Mouse (Mus musculus) megakaryocyte-erythroid progenitor cell, adult 5-6 weeks (primary cell): ENCODE data around the gene Wdr82. TPM values are rescaled to one million over a fixed set of nuclear protein-coding genes. Genes with fewer than 3 reads are reported as not detected.

ENCODE experiments used
- ATAC-seq: replicated peaks from 2 replicates; pipeline ENCODE4 v1.8.0; 2016; ENCODE audit warnings: mild to moderate bottlenecking, inconsistent platforms; ENCODE audit not compliant: severe bottlenecking, poor library complexity, low FRiP score, low TSS enrichment
- total RNA-seq, 2 experiments: library from RNA; stranded (forward) in 1 of 2; stranded (reverse) in 1 of 2; fragments of 200-1000, 215-1000 nt in 1 of 2; fragments of >200 nt in 1 of 2; fragmentation: Nextera tagmentation in 1 of 2; gene quantifications; 2 replicates each; pipeline ENCODE4 v1.2.3; 2014 to 2017

The Wdr82 gene
- 65.2 and 70.8 TPM in 2 replicates for total RNA-seq (2014; fragmentation: Nextera tagmentation)
- total RNA-seq (2017) = 88.0 and 89.2 TPM in 2 replicates

DNA sequence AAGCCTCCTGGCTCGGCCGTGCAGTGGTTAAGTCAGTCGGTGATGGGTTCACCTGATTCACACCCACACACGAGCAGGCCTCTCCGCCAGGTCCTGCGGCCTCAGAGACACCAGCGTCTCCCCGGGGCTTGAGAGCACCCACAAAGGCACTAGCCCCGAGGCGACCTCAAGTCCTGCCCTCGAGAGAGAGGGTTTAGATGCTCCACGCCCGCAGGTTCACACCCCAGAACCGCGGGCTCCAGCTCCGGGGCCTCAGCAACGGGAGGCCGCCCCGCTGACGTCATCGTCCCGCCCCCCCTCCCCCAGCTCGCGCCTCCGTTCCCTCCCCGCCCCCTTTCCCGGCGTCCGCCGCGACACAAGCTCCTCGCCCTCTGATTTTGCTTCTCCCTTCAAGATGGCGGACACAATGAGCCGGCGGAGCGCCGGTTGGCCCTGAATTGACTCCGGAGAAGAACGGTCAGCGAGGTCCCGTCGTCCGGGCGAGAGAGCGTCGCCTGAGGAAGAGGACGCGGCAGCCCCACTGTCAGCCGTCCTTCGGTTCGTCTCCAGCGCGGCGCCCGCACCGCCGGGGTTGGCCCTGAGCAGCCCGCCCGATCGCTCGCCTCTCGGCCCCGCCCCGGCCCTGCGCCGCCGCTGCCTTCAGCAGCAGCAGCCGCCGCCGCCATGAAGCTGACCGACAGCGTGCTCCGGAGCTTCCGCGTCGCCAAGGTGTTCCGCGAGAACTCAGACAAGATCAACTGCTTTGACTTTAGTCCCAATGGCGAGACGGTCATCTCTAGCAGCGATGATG lies at the start of gene Wdr82:
Gene Wdr82, plus strand, starts transcription at position 373 of the 790 bp plus-strand sequence.
- peak; percentile 71 for ATAC-seq

DNA sequence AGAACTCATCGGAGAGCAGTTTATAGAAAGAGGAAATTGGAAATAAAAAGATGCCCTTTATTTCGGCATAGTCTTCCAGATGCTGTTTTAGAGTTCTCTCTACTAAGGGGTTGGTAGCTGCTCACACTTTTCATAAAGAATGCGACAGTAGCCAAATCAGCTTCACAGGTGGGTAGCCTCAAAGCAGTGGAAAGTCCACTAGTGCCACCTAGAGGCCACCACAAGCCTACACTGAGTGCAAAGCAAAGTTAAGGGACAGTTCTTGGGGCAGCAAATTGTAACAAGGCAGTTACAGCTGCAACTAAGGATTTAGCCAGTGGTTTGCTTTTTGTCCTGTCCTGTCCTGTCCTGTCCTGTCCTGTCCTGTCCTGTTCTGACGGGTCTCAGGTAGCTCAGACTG lies 47.1 kb upstream of the Wdr82 start:
- ATAC-seq = peak; percentile 81; the same call in 1 of the 2 replicates

GRCm38 (mm10) chr9:106126786-106127251 lies 43.9 kb upstream of the Wdr82 start:
- ATAC-seq = no peak

DNA sequence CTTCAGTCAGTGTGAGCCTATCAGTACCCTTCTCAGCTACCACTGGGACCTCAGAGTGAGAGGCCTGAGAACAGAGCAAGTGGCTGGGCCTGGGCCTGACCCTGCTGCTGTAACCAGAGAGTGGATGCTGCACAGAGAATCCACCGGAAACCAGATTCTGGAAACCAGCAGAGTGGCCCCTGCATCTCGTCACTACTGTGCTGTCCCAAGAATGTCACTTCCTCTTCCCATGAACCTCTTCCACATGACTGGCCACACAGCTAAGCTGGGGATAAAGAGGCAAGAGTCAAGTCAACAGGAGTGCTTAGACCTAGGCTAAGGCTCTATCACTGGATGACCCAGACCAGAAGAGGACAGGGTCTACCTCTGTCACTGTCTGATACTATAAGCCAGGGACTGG lies 41.7 kb upstream of the Wdr82 start:
- ATAC-seq = no peak

DNA sequence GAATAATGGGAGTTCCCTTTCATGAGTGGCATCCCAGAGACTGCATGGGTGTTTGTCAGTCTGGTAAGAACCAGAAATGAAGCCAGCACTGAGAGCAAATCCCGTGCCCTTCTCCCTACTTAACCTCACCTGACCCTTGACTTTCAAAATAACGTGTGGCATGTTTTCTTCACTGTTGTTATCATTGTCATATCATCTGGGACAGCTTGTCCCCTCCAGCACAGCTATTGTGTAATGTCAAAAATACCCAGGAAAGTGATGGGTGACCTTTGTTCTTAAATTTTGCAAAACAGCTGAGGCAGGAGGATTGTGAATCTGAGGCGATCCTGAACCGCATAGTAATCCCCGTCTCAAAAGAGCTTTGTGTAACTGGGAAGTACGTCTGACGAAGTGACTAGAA lies 40.5 kb upstream of the Wdr82 start:
- ATAC-seq = no peak

- no peak for ATAC-seq
Observed at GRCm38 (mm10) chr9:106137671-106138216, 33.0 kb upstream of the Wdr82 start.

DNA sequence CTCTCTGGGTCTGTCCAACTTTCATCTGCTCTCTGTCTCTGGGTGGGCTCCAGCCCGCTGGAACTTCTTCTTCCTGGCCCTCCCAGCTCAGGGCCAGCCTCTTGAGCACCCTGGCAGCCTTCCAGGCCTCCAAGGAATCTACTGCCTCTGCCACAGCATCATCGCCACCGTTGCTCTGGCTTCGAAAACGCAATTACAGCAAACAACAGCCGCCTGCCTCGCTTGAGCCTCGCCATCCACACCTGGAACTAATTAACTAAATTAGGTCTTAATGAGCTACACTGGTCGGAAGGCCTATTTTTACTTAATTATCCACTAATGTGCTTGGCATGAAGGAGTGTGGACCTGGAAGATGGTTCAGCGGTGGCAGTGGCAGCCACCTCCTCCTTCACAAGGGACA lies 31.0 kb upstream of the Wdr82 start:
- ATAC-seq = no peak

DNA sequence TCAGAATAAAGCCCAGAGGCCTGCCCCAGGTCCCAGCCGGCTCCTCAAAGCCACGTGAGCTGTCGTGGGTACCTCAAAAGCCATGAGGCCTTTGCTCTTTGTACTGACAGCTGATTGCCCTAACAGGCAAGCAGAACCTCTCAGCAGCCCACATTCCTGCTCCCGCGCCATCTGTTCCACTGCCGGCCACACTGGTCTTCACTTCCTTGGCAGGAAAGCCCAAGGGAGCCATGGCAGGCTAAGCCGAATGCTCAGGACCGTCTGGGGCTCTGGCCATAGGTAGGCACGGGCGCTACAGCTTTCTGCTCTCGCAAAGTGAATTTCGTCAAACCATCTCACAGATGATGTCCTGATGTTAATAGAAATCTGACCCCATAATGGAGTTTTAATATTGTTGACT lies 28.8 kb upstream of the Wdr82 start:
- ATAC-seq = no peak

GRCm38 (mm10) chr9:106144176-106144575 lies 26.6 kb upstream of the Wdr82 start:
- ATAC-seq = no peak

- ATAC-seq = no peak
Observed at GRCm38 (mm10) chr9:106145582-106145981, 25.1 kb upstream of the Wdr82 start.

GRCm38 (mm10) chr9:106147281-106147680 lies 23.4 kb upstream of the Wdr82 start:
- ATAC-seq = no peak

DNA sequence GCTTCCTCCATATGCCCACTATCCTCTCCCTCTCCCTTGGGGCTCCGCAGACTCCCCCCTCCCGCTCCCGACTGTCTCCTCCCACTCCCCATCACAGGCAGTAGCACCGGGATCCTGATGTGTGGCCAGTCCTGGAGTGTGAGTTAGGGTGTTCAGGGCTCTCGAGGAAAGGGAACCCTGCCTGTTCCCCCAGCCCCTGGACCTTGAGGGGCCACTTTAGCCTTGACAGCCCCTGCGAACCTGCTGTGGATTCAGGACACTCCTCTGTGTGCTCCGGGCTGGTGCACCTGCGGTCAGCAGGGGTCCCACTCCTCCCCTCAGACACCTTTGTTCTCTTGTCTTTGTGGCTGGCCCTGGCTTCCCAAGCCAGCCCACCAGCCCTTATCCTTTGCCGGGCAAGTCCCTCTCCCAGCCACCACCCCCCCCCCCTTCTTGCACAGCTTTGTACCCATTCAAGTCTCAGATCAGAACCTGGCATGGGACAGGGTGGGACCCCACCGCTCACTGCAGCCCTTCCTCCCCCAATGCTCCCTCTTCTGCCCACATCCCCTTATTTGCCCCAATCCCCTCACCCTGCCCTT lies 22.8 kb upstream of the Wdr82 start:
- no peak for ATAC-seq

DNA sequence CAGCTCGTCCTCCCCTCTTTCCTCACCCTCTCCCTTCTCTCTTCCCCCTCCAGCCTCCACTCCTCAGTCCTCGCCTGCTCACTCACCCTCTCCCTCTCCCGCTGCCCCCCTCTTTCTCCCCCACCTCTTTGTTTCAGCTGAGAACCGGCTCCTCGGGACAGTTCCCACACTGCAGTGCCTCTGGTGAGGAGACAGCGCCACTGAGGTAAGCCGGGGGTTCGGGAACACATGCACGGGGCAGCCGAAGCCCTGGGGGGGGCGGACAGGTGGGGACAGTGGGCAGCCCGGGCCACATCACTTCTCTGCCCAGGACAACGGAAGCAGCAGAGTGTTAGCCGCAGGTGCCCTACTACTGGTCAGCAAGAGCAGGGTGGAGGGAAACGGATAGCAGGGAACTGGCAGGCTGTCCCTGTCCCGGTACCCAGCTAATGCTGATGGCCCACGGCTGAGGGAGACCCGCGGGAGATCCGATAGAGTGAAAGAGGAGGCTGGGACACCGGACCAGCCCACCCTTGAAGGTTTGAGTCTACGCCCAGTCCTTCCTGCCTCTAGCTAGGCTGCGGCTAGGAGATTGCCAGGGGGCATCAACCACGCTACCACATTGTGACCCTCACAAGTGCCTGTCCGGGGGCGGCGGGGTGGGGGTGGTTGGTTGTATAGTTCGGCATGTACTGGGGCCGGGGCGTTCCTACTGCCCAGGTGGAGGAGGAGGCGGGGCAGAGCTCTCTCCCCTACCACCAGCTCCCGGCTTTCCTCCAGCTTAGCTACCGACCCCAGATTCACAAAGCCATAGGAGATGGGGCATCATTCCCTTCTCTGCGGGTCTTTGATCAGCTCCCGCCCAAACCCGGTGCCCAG lies 22.0 kb upstream of the Wdr82 start:
- peak; percentile 28; the same call in 1 of the 2 replicates for ATAC-seq

- ATAC-seq = no peak
Observed at GRCm38 (mm10) chr9:106149399-106149754, 21.4 kb upstream of the Wdr82 start.

GRCm38 (mm10) chr9:106154106-106154505 lies 16.6 kb upstream of the Wdr82 start:
- ATAC-seq = no peak

- peak; percentile 40; the same call in 1 of the 2 replicates for ATAC-seq
Observed at GRCm38 (mm10) chr9:106156419-106156818, 14.3 kb upstream of the Wdr82 start.

DNA sequence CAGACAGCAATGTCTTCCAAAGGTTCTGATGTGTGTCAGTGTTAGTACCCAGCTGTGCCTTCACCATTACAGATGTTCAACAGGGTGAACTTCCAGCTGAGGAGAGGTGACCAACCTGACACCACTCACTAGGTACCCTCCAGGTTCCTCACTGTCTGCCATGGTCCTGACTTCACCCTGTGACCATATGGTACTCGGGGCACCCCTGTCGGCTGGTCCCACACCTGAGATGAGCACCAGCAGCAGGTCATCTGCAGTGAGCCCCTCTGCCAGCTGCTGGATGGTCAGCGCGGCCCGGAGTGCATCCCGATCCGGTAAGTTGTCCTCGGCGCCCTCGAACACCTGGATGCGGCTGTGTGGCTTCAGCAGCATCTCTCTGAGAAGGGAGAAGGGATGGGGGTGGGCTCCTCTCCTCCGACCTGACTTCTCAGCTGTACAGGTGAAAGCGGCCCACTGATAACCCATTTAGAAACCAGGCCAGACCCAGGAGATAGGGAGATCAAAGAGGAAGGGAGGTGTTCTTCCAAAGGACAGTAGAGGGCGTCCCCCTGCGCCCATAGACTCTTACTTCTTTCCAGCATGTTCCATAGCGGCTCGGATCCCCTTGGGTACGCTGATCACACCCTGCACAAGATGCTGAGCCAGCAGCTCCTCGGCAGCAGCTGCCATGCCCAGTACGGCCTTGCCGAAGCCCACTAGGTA lies 13.7 kb upstream of the Wdr82 start:
- no peak for ATAC-seq

- no peak for ATAC-seq
Observed at GRCm38 (mm10) chr9:106157623-106157925, 13.2 kb upstream of the Wdr82 start.

DNA sequence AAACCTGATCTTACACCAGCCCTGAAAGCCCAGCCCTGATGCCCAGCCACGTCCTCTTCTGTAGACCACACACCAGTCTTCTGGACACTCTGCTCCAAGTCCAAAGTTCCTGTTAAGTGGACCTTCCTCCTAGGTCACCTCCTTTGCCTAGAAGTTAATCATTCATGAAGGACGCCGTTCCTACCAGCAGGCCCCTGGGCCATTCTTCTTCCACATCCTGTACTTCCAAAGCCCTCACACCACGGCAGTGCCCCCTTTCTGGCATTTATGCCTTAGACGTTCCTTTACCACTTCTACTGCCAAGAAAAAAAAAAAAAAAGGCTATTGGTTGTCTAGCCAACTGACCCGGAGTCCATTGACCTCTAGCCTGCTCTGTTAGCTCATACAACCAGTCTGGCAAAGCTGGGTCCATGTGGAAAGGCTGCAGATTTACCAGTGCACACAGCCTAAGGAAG lies 12.7 kb upstream of the Wdr82 start, which contains the start of gene Glyctk:
Gene Glyctk, minus strand, starts transcription at position 102 of the 455 bp plus-strand sequence.
- ATAC-seq = no peak
